Mouse (Mus musculus) lung, postnatal 0 days (tissue): ENCODE measurements at regions not wholly inside any gene's neighbourhood (a gene's known extent, or its start where the extent isn't known, plus 50 kb on each side); places are given as distances from the start of the nearest gene placed in this dataset.

Experiments used
- CTCF ChIP-seq: IDR thresholded peaks from 2 replicates; pipeline ENCODE4 v1.5.1; 2016; ENCODE audit warnings: antibody characterized with exemption, mild to moderate bottlenecking
- EP300 ChIP-seq: IDR thresholded peaks from 2 replicates; pipeline ENCODE4 v1.6.1; 2016; ENCODE audit warnings: antibody characterized with exemption, mild to moderate bottlenecking, control low read depth

DNA sequence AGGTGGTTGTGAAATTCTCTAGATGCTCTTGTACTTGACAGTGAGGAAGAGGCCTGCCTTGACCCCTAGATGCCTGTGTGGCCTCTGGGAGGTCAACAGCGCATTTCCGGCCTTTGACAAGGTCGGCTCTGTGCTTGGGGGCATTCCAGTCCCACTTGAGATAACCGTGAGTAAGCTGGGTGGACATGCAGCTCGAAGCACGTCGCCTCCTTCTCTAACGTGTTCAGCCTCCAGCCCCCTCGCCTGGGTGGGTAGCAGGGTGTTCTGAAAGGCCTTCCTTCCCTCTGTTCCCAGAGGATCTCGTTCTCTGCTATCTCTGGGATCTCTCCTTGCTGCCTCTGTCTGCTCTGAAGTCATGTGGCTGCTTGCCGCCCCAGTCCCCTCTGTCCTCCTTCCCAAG, 70.2 kb upstream of the Slc38a2 start:
- TF ChIP-seq CTCF: no peak
- no peak for TF ChIP-seq EP300
